Mouse (Mus musculus): ENCODE results near the gene Rd3l.

- TF ChIP-seq CTCF (IDR thresholded peaks at IDR 0.05; ENCODE audit: borderline replicate concordance, insufficient read depth, low read depth, low read length) (no peak), POLR2A (IDR thresholded peaks at IDR 0.05; ENCODE audit: borderline replicate concordance, insufficient read depth, low read length) (no peak)
Observed at GRCm38 (mm10) chr12:112012511-112013270, 31.6 kb upstream of the Rd3l start.

All from cerebellum, adult 2 months (tissue).